Mouse (Mus musculus): ENCODE results near the gene Rpl10a. TPM values are rescaled to one million over a fixed set of nuclear protein-coding genes. Genes with fewer than 3 reads are reported as not detected.
A peak's percentile ranks its signal among the peaks of the same experiment; 100 is the strongest.

Gene Rpl10a
- polyA plus RNA-seq, 1 experiment from 2014 or later: 733 TPM

- DNase-seq (ENCODE audit: low spot score): no peak
- H3K9ac ChIP-seq (ENCODE audit: low read depth, low read length): no peak overlapping the region
- H3K4me3 ChIP-seq (ENCODE audit: low read depth, low read length): no peak overlapping the region
- H3K4me2 ChIP-seq: no peak overlapping the region
- WGBS: 36% methylated on average over 4 of the region's 4 CpGs
- H3K4me1 ChIP-seq (replicated peaks; ENCODE audit: control insufficient read depth, insufficient read depth, low read length): peaks cover 59% of the 10 kb centered on the region
- no peak for ATAC-seq (replicated peaks; ENCODE audit: low FRiP score)
- peaks cover 7% of the 10 kb centered on the region; the same call in 1 of the 2 replicates for H3K36me3 ChIP-seq (ENCODE audit: control insufficient read depth, insufficient read depth, low read length)
- no peak overlapping the region for H3K27ac ChIP-seq (ENCODE audit: low read depth, low read length)
- peaks cover 14% of the 10 kb centered on the region for H3K27me3 ChIP-seq (replicated peaks; ENCODE audit: control insufficient read depth, insufficient read depth, low read length)
- H3K9me3 ChIP-seq (ENCODE audit: control insufficient read depth, low read length): no peaks in the 10 kb centered on the region
Measured at GRCm38 (mm10) chr17:28344050-28344607, 15.9 kb downstream of the Rpl10a start.

DNA sequence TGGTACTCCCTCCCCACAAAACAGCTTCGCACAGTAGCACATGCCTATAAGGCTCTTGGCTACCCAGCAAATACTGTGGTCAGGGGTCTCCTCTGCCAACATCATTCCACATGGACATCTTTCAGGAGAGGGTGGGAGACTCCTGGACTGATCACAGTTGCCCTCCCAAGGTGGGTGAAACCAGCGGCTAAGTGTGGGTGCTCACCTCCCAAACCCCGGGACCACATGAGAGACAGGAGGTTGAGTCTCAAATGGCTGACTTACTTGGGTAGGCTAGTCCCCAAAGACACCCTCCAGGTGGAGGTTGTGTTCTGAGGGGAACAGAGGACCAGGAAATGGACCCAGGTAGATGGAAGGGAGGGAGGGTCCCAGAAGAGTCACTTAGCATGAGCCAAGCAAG, 16.4 kb downstream of the Rpl10a start:
- peaks cover 6% of the 10 kb centered on the region; the same call in 1 of the 2 replicates for H3K36me3 ChIP-seq (ENCODE audit: control insufficient read depth, insufficient read depth, low read length)
- H3K4me2 ChIP-seq: no peak overlapping the region; the same call in 1 of the 2 replicates
- H3K27me3 ChIP-seq (replicated peaks; ENCODE audit: control insufficient read depth, insufficient read depth, low read length): peaks cover 17% of the 10 kb centered on the region
- H3K27ac ChIP-seq (ENCODE audit: low read depth, low read length): 0 out of 2 replicates have a peak overlapping the region, but pooled peaks have one; percentile 19
- no peak for ATAC-seq (replicated peaks; ENCODE audit: low FRiP score)
- H3K4me1 ChIP-seq (replicated peaks; ENCODE audit: control insufficient read depth, insufficient read depth, low read length): peaks cover 64% of the 10 kb centered on the region
- no peak for DNase-seq (ENCODE audit: low spot score)
- no peak overlapping the region for H3K9ac ChIP-seq (ENCODE audit: low read depth, low read length)
- no peaks in the 10 kb centered on the region for H3K9me3 ChIP-seq (ENCODE audit: control insufficient read depth, low read length)
- 40% methylated on average over 3 of the region's 3 CpGs for WGBS
- no peak overlapping the region for H3K4me3 ChIP-seq (ENCODE audit: low read depth, low read length)

DNA sequence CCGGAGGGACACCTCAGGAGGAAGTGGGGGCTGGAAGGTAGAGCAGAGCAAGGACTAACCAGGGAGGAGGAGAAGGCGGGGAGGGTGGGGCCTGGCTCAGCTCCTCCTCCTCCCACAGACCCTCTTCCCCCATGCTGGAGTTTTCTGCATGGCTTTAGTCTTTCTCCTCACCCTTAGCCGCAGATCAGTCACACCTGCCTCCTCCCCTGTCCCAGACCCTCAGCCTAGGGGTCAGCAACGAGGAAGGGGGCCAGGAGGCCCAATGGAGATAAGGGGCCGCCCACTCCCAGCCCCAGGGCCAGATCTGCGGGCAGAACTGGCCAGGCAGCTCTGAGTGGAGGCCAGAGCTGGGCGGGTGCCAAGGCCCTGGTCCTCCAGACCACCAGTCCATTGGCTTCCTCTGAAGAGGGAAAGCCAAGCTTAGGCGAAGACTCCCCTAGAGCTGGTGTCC, 17.0 kb downstream of the Rpl10a start:
- DNase-seq (ENCODE audit: low spot score) (no peak), ATAC-seq (replicated peaks; ENCODE audit: low FRiP score) (no peak)
- Histone ChIP-seq H3K9ac (ENCODE audit: low read depth, low read length) (no peak overlapping the region), H3K27ac (ENCODE audit: low read depth, low read length) (peak overlapping the region; percentile 19; the same call in 1 of the 2 replicates), H3K36me3 (ENCODE audit: control insufficient read depth, insufficient read depth, low read length) (no peaks in the 10 kb centered on the region), H3K4me2 (no peak overlapping the region; the same call in 1 of the 2 replicates), H3K4me3 (ENCODE audit: low read depth, low read length) (no peak overlapping the region), H3K27me3 (replicated peaks; ENCODE audit: control insufficient read depth, insufficient read depth, low read length) (peaks cover 19% of the 10 kb centered on the region), H3K4me1 (replicated peaks; ENCODE audit: control insufficient read depth, insufficient read depth, low read length) (peaks cover 66% of the 10 kb centered on the region), H3K9me3 (ENCODE audit: control insufficient read depth, low read length) (no peaks in the 10 kb centered on the region)
- WGBS: 14% methylated on average over 8 of the region's 8 CpGs

DNA sequence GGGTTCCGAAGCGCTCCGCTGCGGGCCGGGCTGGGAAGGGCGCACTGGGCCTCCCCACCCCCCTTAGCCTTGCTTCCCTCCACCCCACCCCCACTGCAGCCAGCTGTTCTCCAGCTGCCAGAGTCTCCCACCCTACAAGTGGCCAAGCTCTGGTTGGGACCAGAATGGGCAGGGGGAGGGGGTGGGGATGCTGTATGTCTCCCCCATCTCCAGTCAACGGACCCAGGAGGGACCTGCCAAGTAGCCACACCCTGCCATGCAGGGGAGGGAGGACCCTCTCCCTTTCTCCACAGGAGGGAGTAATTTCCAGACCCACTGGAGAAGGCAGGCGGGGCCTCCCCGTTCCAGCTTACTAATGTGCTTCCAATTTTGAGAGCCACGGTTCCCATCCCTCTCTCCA, 17.6 kb downstream of the Rpl10a start:
- 15% methylated on average over 10 of the region's 10 CpGs for WGBS
- H3K4me3 ChIP-seq (ENCODE audit: low read depth, low read length): no peak overlapping the region
- H3K4me2 ChIP-seq: peak overlapping the region; percentile 16; the same call in 1 of the 2 replicates
- no peak overlapping the region for H3K9ac ChIP-seq (ENCODE audit: low read depth, low read length)
- peaks cover 19% of the 10 kb centered on the region for H3K27me3 ChIP-seq (replicated peaks; ENCODE audit: control insufficient read depth, insufficient read depth, low read length)
- ATAC-seq (replicated peaks; ENCODE audit: low FRiP score) (no peak), DNase-seq (ENCODE audit: low spot score) (no peak)
- H3K4me1 ChIP-seq (replicated peaks; ENCODE audit: control insufficient read depth, insufficient read depth, low read length): peaks cover 63% of the 10 kb centered on the region
- H3K9me3 ChIP-seq (ENCODE audit: control insufficient read depth, low read length): no peaks in the 10 kb centered on the region
- H3K27ac ChIP-seq (ENCODE audit: low read depth, low read length): peak overlapping the region; percentile 14; the same call in 1 of the 2 replicates
- no peaks in the 10 kb centered on the region for H3K36me3 ChIP-seq (ENCODE audit: control insufficient read depth, insufficient read depth, low read length)

DNA sequence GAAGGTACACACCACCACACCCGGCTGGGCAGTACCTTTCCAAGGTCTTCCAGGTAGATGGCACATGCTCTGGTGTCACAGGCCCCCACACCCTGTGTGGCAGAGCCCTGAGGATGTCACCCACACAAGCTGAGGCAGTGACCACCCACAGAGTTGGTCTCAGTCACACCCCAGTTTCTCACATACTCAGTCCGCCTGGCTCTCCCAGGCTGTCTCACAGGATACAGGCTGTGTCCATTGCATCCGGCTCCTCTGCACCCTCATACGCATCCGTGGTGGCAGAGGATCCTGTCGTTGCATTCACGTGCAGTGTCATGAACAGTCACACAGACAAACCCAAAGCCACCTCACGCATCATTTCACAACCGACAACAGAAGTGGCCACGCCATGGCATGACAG, 19.1 kb downstream of the Rpl10a start:
- H3K27ac ChIP-seq (ENCODE audit: low read depth, low read length): no peak overlapping the region
- H3K9me3 ChIP-seq (ENCODE audit: control insufficient read depth, low read length): no peaks in the 10 kb centered on the region
- peaks cover 64% of the 10 kb centered on the region for H3K4me1 ChIP-seq (replicated peaks; ENCODE audit: control insufficient read depth, insufficient read depth, low read length)
- no peaks in the 10 kb centered on the region for H3K36me3 ChIP-seq (ENCODE audit: control insufficient read depth, insufficient read depth, low read length)
- ATAC-seq (replicated peaks; ENCODE audit: low FRiP score): no peak
- no peak for DNase-seq (ENCODE audit: low spot score)
- peaks cover 21% of the 10 kb centered on the region for H3K27me3 ChIP-seq (replicated peaks; ENCODE audit: control insufficient read depth, insufficient read depth, low read length)
- no peak overlapping the region for H3K4me3 ChIP-seq (ENCODE audit: low read depth, low read length)
- no peak overlapping the region; the same call in 1 of the 2 replicates for H3K4me2 ChIP-seq
- no peak overlapping the region for H3K9ac ChIP-seq (ENCODE audit: low read depth, low read length)
- WGBS: 76% methylated on average over 10 of the region's 10 CpGs

GRCm38 (mm10) chr17:28348211-28348610, 19.9 kb downstream of the Rpl10a start:
- H3K9ac ChIP-seq (ENCODE audit: low read depth, low read length): peak overlapping the region; percentile 48
- H3K4me2 ChIP-seq: peak overlapping the region; percentile 95
- no peaks in the 10 kb centered on the region for H3K9me3 ChIP-seq (ENCODE audit: control insufficient read depth, low read length)
- H3K36me3 ChIP-seq (ENCODE audit: control insufficient read depth, insufficient read depth, low read length): no peaks in the 10 kb centered on the region
- DNase-seq (ENCODE audit: low spot score): no peak
- 38% methylated on average over 6 of the region's 6 CpGs for WGBS
- H3K4me3 ChIP-seq (ENCODE audit: low read depth, low read length): peak overlapping the region; percentile 81
- no peak for ATAC-seq (replicated peaks; ENCODE audit: low FRiP score)
- H3K27ac ChIP-seq (ENCODE audit: low read depth, low read length): peak overlapping the region; percentile 4; the same call in 1 of the 2 replicates
- peaks cover 73% of the 10 kb centered on the region for H3K4me1 ChIP-seq (replicated peaks; ENCODE audit: control insufficient read depth, insufficient read depth, low read length)
- H3K27me3 ChIP-seq (replicated peaks; ENCODE audit: control insufficient read depth, insufficient read depth, low read length): peaks cover 21% of the 10 kb centered on the region

DNA sequence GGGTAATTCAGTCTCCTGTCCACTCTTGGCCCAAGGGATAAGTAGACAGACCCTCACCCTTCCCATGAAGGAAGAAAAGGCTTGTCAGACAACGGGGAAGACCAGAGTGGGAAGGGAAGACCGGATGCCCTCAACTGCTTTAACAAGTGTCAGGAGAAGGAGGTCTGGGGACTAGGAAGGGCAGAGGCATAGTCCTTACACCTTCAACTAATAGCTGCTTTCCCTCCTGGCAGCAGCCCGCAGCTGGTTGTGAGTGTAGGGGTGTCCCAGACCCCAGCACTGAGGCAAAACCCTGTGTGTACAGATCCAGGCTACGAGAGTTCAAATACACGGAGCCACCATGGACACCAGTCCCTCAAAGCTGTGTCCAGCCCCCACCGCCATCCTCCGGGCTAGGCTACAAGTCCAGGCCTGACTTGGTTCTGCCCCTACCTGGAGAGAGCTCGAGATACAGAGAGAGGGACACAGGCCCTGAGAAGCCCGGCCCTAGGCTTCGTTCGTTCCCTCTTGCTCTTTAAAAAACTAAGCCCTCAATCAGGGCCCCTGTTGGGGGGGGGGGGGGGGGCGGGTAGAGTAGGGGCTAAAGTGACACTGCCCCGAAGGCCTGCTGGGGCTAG, 21.1 kb downstream of the Rpl10a start:
- Histone ChIP-seq H3K36me3 (ENCODE audit: control insufficient read depth, insufficient read depth, low read length) (no peaks in the 10 kb centered on the region), H3K4me3 (ENCODE audit: low read depth, low read length) (peak overlapping the region; percentile 81), H3K9me3 (ENCODE audit: control insufficient read depth, low read length) (no peaks in the 10 kb centered on the region), H3K4me2 (peak overlapping the region; percentile 95), H3K27me3 (replicated peaks; ENCODE audit: control insufficient read depth, insufficient read depth, low read length) (peaks cover 21% of the 10 kb centered on the region), H3K9ac (ENCODE audit: low read depth, low read length) (peak overlapping the region; percentile 74), H3K4me1 (replicated peaks; ENCODE audit: control insufficient read depth, insufficient read depth, low read length) (peaks cover 64% of the 10 kb centered on the region), H3K27ac (ENCODE audit: low read depth, low read length) (peak overlapping the region; percentile 95)
- WGBS: 18% methylated on average over 12 of the region's 13 CpGs
- ATAC-seq (replicated peaks; ENCODE audit: low FRiP score): no peak
- DNase-seq (ENCODE audit: low spot score): no peak

GRCm38 (mm10) chr17:28349901-28350465, 21.7 kb downstream of the Rpl10a start:
- peaks cover 21% of the 10 kb centered on the region for H3K27me3 ChIP-seq (replicated peaks; ENCODE audit: control insufficient read depth, insufficient read depth, low read length)
- H3K4me3 ChIP-seq (ENCODE audit: low read depth, low read length): peak overlapping the region; percentile 81
- peak overlapping the region; percentile 95 for H3K27ac ChIP-seq (ENCODE audit: low read depth, low read length)
- no peaks in the 10 kb centered on the region for H3K9me3 ChIP-seq (ENCODE audit: control insufficient read depth, low read length)
- DNase-seq (ENCODE audit: low spot score) (peak; percentile 66), ATAC-seq (replicated peaks; ENCODE audit: low FRiP score) (peak; percentile 9)
- peaks cover 58% of the 10 kb centered on the region for H3K4me1 ChIP-seq (replicated peaks; ENCODE audit: control insufficient read depth, insufficient read depth, low read length)
- H3K4me2 ChIP-seq: peak overlapping the region; percentile 95
- no peaks in the 10 kb centered on the region for H3K36me3 ChIP-seq (ENCODE audit: control insufficient read depth, insufficient read depth, low read length)
- 1% methylated on average over 48 of the region's 54 CpGs for WGBS
- peak overlapping the region; percentile 74 for H3K9ac ChIP-seq (ENCODE audit: low read depth, low read length)

Data from liver, embryonic 11.5 days (tissue).